Mouse (Mus musculus) cerebral cortex, adult 2 months (tissue): ENCODE data around the gene Olfr1036.

Experiments used
- WGBS: fragments of 180-500 bp; shearing (Covaris S2); methylation state at CpG from one replicate; pipeline ENCODE4 v1.1.7; 2018; 5-methylcytosine and 5-hydroxymethylcytosine counted together

The Olfr1036 gene

GRCm38 (mm10) chr2:86073692-86074091, at the start of gene Olfr1036:
TSS of gene Olfr1036 (plus strand) at chr2:86073992.

GRCm38 (mm10) chr2:86045561-86045960, 28.2 kb upstream of the Olfr1036 start, which contains the start of gene Olfr1034:
TSS of gene Olfr1034 (plus strand) at chr2:86045861.

GRCm38 (mm10) chr2:86063766-86064165, 10.0 kb upstream of the Olfr1036 start:
- 89% methylated on average over 2 of the region's 2 CpGs for WGBS

GRCm38 (mm10) chr2:86070189-86070588, 3.6 kb upstream of the Olfr1036 start:
- WGBS, result 94% methylated on average over 8 of the region's 8 CpGs

- WGBS, result 89% methylated on average over 1 of the region's 1 CpGs
Observed at GRCm38 (mm10) chr2:86080478-86080877, 6.7 kb downstream of the Olfr1036 start.

- WGBS, result 87% methylated on average over 2 of the region's 2 CpGs
Observed at GRCm38 (mm10) chr2:86087285-86087684, 13.5 kb downstream of the Olfr1036 start, which contains the start of gene Olfr1037. TSS of gene Olfr1037 (minus strand) at chr2:86087385.
